Mouse (Mus musculus): ENCODE results near the gene Gm9970.

The Gm9970 gene

GRCm38 (mm10) chr5:31240637-31241521 lies at the start of gene Gm9970, which contains the start of gene Nrbp1:
Gene Gm9970, minus strand, starts transcription at chr5:31241232.
Gene Nrbp1, plus strand, starts transcription at chr5:31240864.
- peak; percentile 97 for DNase-seq (ENCODE audit: low spot score)

DNA sequence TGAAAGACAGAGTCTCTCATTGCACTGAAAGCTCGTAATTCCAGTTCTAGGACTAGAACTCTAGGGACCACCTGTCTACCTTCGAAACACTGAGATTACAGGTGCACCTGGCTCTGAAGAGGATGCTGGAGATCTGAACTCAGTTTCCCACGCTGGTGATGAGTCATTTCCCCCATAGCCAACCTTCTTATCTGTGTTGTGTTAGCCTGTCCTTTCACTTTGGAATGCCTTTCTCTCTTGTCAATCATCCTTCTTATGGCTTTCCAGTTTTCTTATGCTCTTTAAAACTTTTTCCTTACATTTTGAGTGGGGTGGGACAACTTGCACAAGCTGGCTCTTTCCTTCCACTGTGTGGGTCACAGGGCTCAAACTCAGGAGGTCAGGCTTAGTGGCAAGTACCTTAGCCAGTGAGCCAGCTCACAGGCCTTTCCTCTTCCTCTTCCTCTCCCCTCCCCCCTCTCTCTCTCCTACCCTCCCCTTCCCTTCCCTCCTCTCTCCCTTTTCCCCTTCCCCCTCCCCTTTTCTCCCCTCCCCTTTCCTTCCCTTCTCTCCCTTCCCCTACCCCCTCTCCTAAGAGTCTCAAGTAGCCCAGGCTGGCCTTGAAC lies 48.7 kb upstream of the Gm9970 start:
- DNase-seq (ENCODE audit: low spot score), result no peak

- DNase-seq (ENCODE audit: low spot score), result no peak
These were observed 47.6 kb upstream of the Gm9970 start for GRCm38 (mm10) chr5:31288655-31289054.

DNA sequence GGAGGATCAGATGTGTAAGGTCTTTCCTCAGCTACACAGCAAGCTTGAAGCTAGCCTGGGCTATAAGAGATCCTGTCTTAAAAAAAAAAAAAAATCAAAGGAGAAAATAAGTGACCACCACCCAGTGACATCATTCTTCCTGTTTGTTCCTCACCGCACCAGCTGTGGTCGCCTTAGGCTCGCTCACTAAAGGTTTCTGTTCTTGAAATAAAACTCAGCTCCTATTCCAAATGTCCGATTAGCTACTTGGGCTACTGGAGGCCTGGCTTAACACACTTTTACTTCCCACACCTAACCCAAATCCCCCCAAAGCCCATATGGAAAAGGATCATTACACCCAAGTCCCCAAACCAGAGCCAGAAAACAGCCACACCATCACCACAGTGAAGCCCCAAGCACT lies 47.2 kb upstream of the Gm9970 start:
- DNase-seq (ENCODE audit: low spot score), result no peak

GRCm38 (mm10) chr5:31279245-31279988 lies 38.4 kb upstream of the Gm9970 start:
- DNase-seq (ENCODE audit: low spot score), result no peak

- no peak for DNase-seq (ENCODE audit: low spot score)
These were observed 32.0 kb upstream of the Gm9970 start for GRCm38 (mm10) chr5:31273018-31273417.

- no peak for DNase-seq (ENCODE audit: low spot score)
These were observed 26.7 kb upstream of the Gm9970 start for GRCm38 (mm10) chr5:31267686-31268085.

- no peak for DNase-seq (ENCODE audit: low spot score)
These were observed 25.1 kb upstream of the Gm9970 start for GRCm38 (mm10) chr5:31266101-31266500.

DNA sequence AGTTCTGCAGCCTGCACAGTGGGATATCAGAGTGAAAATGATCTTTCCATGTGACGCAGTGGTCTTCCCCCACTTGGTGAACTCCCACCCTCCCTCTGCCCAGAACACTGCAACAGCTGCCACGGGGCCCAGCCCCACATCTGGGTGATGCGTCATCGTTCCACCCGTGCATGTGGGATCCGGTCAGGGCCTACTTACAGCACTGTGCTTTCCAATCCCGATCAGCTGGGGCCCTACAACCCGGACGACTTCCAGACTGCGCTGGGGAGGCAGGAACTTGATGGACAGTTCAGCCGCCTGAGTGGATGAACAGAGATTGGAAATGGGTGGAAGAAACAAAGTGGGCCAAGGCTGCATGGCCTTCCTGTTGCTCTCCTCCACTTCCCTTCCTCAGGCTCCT lies 16.6 kb upstream of the Gm9970 start:
- no peak for DNase-seq (ENCODE audit: low spot score)

DNA sequence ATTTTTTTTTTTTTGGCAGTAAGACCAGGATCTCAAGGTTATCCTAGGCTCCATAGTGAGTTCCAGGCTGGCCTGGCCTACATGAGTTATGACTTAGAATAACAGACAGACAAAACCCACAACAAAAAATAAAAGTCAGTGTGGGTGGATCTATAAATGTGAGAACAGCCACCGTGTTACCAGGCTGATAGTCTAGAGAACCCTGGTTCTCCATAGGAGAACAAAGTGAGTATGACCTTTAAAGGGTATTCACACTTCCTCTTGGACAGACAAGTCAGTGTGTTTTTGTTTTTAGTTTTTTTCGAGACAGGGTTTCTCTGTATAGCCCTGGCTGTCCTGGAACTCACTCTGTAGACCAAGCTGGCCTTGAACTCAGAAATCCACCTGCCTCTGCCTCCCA lies 14.9 kb upstream of the Gm9970 start:
- no peak for DNase-seq (ENCODE audit: low spot score)

GRCm38 (mm10) chr5:31255381-31255780 lies 14.3 kb upstream of the Gm9970 start:
- no peak for DNase-seq (ENCODE audit: low spot score)

GRCm38 (mm10) chr5:31254901-31255300 lies 13.9 kb upstream of the Gm9970 start:
- DNase-seq (ENCODE audit: low spot score), result no peak

DNA sequence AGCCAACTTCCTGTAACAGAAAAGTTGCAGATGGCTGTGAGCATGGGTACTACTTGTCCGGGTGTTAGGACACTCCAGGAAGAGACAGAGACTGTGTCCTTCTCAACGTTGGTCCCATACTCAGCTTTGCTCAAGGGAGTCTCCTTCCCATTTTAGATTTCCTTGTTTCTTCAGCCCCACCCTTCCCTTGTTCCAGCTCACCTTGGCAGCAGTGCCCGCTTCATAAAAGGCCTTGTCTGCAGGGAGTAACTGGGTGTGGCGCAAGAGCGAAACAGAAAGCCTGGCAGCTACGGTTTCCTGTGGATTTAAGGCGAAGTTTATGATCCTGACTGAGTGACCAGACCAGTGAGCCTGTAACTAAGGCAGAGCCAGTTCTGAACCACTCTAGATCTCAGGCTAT lies 13.4 kb upstream of the Gm9970 start:
- DNase-seq (ENCODE audit: low spot score), result peak; percentile 88

- DNase-seq (ENCODE audit: low spot score), result no peak
These were observed 12.8 kb upstream of the Gm9970 start for GRCm38 (mm10) chr5:31253806-31254205.

DNA sequence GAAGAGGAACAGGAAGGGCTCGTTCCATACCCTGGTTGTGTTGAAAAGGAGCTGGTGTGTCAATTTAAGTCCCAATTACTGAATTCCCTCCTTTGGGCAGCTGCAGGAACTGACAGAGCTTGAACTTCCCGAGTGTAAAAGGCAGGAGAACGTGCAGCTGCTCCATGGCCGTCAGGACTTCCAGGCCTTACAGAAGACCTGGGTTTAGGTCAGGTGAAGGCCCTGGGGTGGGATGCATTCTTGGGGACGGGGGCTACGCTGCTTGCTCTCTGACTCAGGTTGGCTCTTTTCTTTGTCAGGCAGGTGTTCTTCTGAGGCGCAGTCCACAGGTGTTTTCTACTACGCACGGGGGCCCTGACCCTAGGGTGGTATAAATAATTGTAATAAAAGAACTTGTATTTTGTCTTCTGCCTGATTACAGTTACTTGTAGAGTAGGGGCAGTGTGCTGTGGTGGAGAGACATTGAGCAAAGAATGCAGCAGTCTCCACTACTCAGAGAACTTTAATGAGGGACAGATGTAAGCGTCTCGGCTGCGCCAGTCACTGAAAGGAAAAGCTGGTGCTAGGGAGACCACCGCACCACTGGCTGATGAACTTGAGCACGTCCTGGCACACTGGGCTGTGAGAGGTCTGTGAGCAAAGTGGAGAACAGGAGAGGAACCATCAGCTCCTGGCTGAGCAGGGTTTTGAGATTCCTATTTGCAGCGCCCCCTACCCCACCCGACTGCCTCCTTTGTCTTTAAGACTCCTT lies 11.9 kb upstream of the Gm9970 start:
- DNase-seq (ENCODE audit: low spot score), result no peak

GRCm38 (mm10) chr5:31252151-31252550 lies 11.1 kb upstream of the Gm9970 start:
- no peak for DNase-seq (ENCODE audit: low spot score)

- DNase-seq (ENCODE audit: low spot score), result peak; percentile 69
These were observed 10.6 kb upstream of the Gm9970 start, which contains the start of gene Krtcap3 for GRCm38 (mm10) chr5:31251541-31252101. Gene Krtcap3, plus strand, starts transcription at chr5:31251691.

DNA sequence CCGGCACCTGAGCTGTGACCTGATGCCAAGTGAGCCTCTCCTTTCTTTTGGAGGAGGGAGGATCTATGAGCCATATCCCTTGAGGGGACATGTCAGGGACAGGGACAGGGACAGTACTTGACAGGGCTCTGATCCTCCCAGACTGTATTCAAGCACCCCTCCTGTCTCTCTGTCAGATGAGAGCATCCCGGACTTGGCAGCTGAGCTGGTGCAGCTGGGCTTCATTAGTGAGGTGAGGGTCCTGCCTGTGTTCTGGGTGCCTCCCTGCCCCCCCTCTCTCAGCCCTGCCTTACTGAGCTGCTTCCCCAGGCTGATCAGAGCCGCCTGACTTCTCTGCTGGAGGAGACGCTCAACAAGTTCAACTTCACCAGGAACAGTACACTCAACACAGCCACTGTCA lies 9.7 kb upstream of the Gm9970 start:
- no peak for DNase-seq (ENCODE audit: low spot score)

DNA sequence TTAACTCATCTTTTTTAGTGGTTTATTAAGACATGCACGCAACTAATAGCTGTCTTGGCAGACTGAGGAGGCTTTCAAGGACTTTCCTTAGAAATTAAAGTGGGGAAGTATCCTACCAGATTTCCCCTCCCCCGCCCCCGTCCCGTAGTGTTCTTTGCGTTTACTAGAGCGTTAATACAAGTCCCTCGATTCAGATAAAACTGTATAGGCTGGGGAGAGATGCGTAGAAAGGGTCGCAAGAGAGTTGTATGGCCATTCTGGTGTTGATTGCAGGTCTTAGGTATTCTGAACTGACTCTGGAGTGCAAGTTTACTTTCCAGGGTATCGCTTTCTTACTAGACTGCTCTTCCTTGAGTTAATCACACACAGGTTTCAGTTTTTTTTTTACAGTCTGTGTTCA lies 1.2 kb upstream of the Gm9970 start:
- no peak for DNase-seq (ENCODE audit: low spot score)

DNA sequence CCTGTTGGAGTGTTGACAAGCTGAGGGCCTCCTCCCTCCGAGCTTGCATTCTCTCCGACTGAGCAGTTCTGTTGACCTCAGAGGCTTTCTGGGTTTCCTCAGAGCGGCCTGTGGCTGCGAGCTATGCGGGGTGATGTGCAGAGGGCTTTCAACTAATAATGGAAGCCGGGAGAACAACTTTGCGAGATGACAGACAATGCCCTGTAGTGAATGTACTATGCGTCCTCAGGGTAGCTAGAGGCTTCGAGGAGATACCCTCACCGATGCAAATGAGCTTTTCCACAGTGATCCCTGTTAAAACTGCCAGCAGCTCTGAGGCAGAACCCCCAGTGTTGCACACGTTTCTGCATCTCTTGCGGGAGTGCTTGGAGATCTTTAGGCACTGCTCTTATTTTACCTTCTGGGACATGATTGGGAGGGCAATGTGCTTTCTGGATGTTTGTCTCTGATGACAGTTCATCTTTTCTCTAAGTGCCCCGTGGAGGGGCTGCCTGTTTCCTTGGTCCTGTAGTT lies 546 bp upstream of the Gm9970 start:
- DNase-seq (ENCODE audit: low spot score), result no peak

DNA sequence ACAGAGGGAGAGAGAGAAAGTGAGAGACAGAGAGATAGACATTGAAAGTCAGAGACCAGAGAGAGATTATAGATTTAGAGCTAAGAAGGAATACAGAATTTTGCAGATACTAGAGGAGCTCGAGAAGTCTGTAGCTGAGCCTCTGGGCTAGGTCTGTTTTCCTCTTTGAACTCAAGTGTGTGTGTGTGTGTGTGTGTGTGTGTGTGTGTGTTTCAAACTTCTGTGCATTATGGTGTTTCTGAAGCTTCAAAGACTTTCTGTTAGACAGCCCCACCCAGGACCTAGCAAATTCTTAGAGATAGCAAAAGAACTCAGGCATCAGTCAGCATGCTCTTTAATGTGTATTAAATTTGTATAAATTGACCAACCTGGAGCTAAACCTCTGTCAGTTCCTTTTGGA lies 14.4 kb downstream of the Gm9970 start:
- no peak for DNase-seq (ENCODE audit: low spot score)

All from lung, postnatal 25 days (tissue).